Mouse (Mus musculus): Measurements from ENCODE around the gene Wdr62. TPM values are rescaled to one million over a fixed set of nuclear protein-coding genes. Genes with fewer than 3 reads are reported as not detected.
A peak's percentile ranks its signal among the peaks of the same experiment; 100 is the strongest.
"Not testable (repeated sequence)": the region's sequence is repeated elsewhere in the genome, so short reads cannot be mapped to it uniquely, and the experiment has no call there.

Wdr62 gene
- total RNA-seq, 2 experiments from 2014 or later, result 2.2 to 2.7 TPM

DNA sequence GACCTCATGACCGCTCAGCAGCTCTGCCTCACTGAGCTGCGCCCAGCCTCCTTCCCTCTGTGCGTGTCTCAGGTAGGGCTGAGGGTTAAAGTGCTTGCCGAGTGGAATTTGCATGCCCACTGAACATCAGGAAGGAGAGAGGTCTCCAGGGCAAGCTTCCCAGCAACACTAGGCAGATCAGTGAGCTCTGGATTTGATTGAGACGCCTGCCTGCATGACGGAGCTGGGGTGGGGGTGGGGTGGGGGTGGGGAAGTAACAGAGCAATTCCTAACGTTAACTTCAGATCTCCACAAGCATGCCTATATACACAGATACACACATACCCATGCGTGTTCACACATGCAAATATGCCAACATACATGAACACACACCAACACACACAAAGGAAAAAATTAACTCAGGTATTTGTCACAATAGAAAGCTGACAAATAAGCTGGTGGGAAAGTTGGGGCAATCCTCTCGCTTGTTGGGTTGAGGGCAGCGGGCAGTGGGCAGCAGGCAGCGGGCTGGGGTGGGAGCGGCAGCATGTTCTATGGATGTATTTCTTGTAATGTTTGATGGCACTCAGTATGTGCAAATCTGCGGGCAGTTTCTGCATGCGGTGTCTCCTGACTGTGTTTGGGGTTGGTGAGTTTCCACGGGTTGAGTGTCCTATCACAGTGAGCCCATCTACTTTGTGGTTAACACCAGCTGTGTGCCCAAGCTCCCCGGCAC, 60.8 kb downstream of the Wdr62 start:
- intact Hi-C loops (cut with DNase I), result loop anchor here (5.0 to 10.0 kb wide), 2 partner anchors 37 to 205 kb away; partner anchors contain the start of gene Cox7a1
- no peak for DNase-seq

DNA sequence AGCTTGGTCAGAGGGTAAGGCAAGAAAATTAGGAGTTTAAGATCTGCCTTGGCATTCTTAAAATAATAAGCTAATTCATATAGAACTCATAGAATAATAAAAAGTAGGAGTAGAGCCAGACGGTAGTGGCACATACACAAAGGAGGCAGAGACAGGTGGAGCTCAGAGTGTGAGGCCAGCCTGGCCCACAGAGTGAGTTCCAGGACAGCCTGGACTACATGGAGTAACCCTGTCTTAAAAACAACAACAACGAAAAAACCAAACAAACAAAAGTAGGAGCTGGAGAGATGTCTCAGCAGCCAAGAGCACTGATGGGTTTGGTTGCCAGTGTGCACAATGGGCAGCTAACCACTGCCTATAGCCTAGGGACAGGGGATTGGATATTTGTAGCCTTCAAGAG, 62.9 kb downstream of the Wdr62 start:
- no peak for DNase-seq
- intact Hi-C loops (cut with DNase I), result loop anchor here (5.0 to 10.0 kb wide), 2 partner anchors 35 to 202 kb away; partner anchors contain the start of gene Cox7a1

DNA sequence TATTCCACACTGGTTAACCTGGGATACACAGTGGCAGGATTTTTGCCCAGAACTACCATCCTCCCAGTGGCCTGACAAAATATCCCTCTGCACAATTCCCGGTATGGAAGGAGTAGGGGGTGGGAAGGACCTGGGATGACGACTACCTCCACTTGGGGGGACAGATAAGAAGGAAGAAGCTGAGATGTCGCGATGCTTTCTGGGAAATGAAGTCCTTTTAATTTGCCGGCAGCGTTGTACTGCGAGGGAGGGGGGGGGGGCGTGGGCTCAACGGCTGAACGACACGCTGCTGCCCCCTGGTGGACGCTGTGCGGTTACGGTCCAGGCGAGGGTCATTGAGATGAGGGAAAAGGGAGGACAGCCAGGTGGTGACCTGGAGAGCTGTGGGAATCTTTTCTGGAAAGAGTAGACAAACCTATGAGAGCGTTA, 63.5 kb downstream of the Wdr62 start:
- peak in 1 of 2 experiments; percentile 65 for DNase-seq
- intact Hi-C loops (cut with DNase I), result loop anchor here (5.0 to 10.0 kb wide), 2 partner anchors 34 to 202 kb away; partner anchors contain the start of gene Cox7a1

DNA sequence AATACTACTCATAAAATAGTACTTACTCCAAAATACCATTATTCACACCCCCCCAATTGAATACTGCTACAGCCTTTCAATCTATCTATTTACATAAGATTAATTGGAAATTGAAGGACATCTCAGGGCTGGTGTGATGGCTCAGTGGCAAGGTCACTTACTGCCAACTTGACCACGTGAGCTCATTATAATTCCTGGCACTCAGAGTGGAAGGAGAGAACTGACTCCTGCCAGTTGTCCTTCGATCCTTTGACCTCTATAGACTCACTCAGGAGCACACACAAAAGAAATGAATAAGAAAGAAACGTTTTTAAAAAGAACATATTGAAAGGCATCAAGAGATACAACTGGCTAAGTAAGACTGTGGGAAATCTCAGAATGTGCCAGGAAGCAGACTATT, 64.3 kb downstream of the Wdr62 start:
- intact Hi-C loops (cut with DNase I), result loop anchor here (5.0 to 10.0 kb wide), 2 partner anchors 34 to 201 kb away; partner anchors contain the start of gene Cox7a1

DNA sequence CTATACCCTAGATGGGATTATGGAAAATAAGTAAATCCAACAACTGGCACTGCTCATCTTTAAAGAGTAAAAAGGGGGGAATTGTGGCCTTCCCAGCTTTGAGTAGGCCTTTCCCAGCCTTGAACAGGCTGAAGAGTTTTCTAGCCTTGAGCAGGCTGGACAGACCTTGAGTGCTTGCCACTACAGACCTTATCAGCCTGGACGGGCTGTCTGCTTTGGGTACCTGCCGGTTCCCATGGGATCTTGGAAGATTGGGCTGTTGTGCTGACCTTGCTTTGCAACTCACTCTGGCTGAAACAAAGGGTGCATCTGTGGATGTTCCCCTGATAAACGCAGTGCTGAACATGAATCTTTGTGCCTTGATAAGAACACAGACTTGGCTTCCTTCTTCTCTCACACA, 66.3 kb downstream of the Wdr62 start:
- DNase-seq, result no peak
- intact Hi-C loops (cut with DNase I), result loop anchor here (10.0 kb wide), 1 partner anchor 199 kb away; no protein-coding TSS in a partner anchor

More for the DNA sequence above, 64.3 kb downstream of the Wdr62 start:
- DNase-seq, result no peak

DNA sequence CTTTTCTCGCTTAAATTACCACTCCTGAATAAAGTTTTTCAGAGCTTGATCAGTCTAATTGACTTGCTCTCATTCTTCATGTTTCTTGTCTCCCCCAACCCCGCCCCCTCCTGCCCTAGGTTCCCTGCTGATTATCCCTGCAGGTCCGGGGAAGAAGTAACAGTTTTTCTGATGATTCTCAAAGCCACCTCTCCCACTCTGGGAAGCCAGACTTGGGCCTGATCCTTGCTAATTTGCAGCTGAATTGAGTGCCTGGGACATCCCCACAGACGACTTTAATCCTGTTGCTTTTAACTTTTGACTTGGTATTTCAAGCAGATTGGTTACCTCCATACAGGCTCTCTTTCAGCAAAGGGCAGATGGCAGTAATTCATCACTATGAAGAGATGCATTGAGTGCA, 69.2 kb downstream of the Wdr62 start:
- DNase-seq, result no peak
- intact Hi-C loops (cut with DNase I), result loop anchor here (10.0 kb wide), 1 partner anchor 196 kb away; no protein-coding TSS in a partner anchor

GRCm38 (mm10) chr7:30206364-30206763, 73.9 kb downstream of the Wdr62 start:
- intact Hi-C loops (cut with DNase I); DNase-seq: not testable (repeated sequence)

DNA sequence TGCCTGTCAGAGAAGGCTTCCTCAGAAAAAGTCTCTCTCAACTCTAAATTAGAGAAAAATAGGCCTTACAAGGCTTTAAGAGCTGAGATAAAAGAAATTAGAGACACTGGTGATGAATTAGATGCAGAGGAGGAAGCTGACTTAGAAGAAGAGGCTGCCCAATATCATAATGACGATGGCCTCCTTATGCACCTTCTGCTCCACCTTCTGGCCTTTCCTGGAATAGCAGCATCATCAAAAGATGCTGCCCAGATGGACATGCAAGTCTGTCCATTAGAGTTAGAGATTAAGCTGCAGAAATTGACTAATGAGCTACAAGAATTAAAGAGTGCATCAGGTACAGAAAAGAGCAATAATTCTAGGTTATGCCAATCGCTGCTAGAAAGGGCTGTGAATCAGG, 74.8 kb downstream of the Wdr62 start:
- intact Hi-C loops (cut with DNase I), result loop anchor here (2.0 kb wide), 1 partner anchor 25 kb away; no protein-coding TSS in a partner anchor
- peak in 1 of 2 experiments; percentile 61 for DNase-seq

DNA sequence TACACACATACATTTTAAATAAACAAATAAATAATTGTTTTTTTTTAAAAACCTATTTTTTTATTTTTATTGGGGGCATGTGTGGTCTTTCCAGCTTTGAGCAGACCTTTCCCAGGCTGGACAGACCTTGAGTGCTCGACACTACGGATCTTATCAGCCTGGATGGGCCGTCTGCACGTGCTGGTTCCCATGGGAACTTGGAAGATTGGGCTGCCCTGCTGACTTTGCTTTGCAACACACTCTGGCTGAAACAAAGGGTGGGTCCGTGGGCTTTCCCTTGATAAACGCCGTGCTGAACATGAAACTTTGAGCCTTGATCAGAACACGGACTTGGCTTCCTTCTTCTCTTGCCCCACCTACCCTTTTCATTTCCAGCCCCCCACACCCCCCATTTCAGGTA, 75.8 kb downstream of the Wdr62 start:
- intact Hi-C loops (cut with DNase I), result loop anchor here (2.0 kb wide), 1 partner anchor 24 kb away; no protein-coding TSS in a partner anchor

GRCm38 (mm10) chr7:30202895-30203690, 77.1 kb downstream of the Wdr62 start:
- intact Hi-C loops (cut with DNase I), result no loop called here
- peak in 1 of 2 experiments; percentile 52 for DNase-seq

More for the DNA sequence above, 75.8 kb downstream of the Wdr62 start:
- no peak for DNase-seq

DNA sequence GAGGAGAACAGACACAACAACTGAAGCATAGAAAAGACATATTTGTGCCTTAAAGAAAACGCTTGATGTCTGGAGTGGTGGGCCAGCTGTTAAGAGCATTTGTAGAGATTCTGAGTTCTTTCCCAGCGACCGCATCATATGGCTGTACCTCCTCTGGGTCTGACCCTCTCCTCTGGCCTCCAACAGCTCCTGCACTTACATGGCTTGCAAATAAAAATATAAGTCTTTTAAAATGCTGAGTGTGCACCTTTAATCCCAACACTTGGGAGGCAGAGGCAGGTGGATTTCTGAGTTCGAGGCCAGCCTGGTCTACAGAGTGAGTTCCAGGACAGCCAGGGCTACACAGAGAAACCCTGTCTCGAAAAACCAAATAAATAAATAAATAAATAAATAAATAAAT, 79.6 kb downstream of the Wdr62 start:
- intact Hi-C loops (cut with DNase I), result not testable (repeated sequence)

DNA sequence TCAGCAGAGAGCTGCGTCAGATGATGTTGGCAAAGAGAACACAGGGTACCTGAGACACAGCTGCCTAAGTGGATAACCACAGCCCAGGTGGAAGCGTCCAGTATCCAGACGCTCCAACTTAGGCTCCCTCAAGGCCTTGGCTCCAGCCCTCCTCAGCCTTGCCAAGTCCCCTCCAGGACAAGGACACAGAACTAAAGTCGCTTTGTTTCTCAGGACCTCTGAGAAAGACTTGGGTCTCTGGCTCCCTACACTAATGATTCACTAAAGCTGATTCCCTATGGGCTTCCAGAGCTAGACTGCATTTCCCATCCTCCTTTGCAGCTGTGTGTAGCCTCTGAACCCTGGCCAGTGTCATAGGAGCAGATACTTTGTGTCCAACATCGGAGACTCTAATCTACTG, 80.0 kb downstream of the Wdr62 start:
- intact Hi-C loops (cut with DNase I), result no loop called here
- no peak for DNase-seq

More for the DNA sequence above, 79.6 kb downstream of the Wdr62 start:
- DNase-seq, result not testable (repeated sequence)

GRCm38 (mm10) chr7:30199498-30200139, 80.6 kb downstream of the Wdr62 start:
- no peak for DNase-seq
- intact Hi-C loops (cut with DNase I), result loop anchor here (2.0 to 10.0 kb wide), 2 partner anchors 15 to 685 kb away; partner anchors contain the start of genes Cox7a1 and Sipa1l3

- DNase-seq, result no peak
- intact Hi-C loops (cut with DNase I), result loop anchor here (2.0 to 10.0 kb wide), 2 partner anchors 14 to 684 kb away; partner anchors contain the start of genes Cox7a1 and Sipa1l3
These were observed 81.7 kb downstream of the Wdr62 start, which contains the start of gene Capns1 for GRCm38 (mm10) chr7:30198481-30198971. TSS of gene Capns1 (minus strand) at chr7:30198811.

- intact Hi-C loops (cut with DNase I), result loop anchor here (2.0 to 10.0 kb wide), 2 partner anchors 13 to 683 kb away; partner anchors contain the start of genes Cox7a1 and Sipa1l3
These were observed 82.6 kb downstream of the Wdr62 start for GRCm38 (mm10) chr7:30197592-30198129.

DNA sequence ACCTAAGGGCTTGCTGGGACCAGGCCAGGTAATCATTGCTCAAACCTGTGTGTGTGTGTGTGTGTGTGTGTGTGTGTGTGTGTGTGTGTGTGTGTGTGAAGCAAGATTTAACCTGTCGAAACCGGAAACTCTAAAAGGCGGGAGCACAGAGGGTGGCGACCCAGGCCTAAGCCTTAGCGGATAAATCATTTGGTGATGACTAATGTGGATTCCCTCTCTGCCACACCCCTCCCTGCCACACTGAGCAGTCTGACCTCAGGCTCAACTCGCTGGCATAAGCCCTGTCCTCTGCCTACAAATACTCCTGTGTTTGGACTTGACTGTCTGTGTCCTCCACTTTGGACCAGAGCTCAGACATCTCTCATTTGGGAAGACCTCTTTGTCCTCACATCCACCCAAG, 84.0 kb downstream of the Wdr62 start:
- no peak for DNase-seq
- intact Hi-C loops (cut with DNase I), result loop anchor here (10.0 kb wide), 1 partner anchor 681 kb away; the partner anchor contains the start of gene Sipa1l3

More at GRCm38 (mm10) chr7:30197592-30198129, 82.6 kb downstream of the Wdr62 start:
- no peak for DNase-seq

DNA sequence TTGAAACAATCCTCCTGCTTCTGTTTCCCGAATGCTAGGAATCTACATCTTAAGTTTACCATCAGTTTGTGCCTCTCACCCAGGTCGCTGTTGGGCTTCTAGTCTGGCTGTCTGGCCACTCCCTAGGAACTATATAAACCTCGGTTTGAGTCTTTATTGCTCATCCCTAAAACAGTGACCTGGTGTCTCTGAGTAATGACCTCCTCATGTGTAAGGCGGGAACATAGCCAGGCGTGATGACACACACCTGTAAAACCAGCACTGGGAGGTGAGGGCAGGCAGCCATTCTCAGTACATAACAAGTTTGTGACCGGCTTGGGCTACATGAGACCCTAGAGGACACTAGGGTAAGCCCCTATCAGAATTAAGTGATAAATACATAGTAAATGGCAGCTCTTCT, 84.8 kb downstream of the Wdr62 start:
- DNase-seq, result no peak
- intact Hi-C loops (cut with DNase I), result loop anchor here (10.0 kb wide), 1 partner anchor 681 kb away; the partner anchor contains the start of gene Sipa1l3

DNA sequence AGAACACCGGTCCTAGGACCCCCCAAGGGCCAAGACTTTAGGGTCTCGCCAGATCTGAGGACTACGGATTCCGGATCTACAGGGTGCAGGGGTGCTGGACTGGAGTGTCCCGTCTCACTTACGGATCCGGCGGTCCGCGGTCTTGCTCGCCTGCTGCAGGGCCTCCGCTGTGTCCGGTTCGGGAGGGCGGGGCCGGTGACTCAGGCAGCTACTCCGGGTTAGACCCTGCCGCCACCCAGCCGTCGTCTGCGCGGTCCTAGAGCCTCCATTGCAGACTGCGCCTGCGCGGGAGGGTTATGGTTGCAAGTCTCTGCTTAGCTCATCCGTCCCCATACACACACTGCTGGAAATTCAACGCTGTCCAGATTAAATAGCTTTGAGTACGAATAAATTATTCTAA, 85.3 kb downstream of the Wdr62 start:
- DNase-seq, result peak; percentile 88 to 95
- intact Hi-C loops (cut with DNase I), result loop anchor here (10.0 kb wide), 1 partner anchor 680 kb away; the partner anchor contains the start of gene Sipa1l3

Data from gastrocnemius, postnatal 36 days (tissue).